Mouse (Mus musculus): Measurements from ENCODE around the gene Utrn. TPM values are rescaled to one million over a fixed set of nuclear protein-coding genes. Genes with fewer than 3 reads are reported as not detected.

Gene Utrn
- total and polyA plus RNA-seq, 3 experiments = 0.31 to 1.1 (median 0.67) TPM

- peaks cover 2% of the 10 kb centered on the region for H3K9me3 ChIP-seq (replicated peaks; ENCODE audit: low read length)
- H3K9ac ChIP-seq (ENCODE audit: insufficient read depth, low read depth) = no peak overlapping the region
- no peaks in the 10 kb centered on the region for H3K27me3 ChIP-seq (replicated peaks)
- no peak overlapping the region for H3K4me3 ChIP-seq (replicated peaks in 1 of 3; ENCODE audit: low read depth in 2 of 3, low read length in 2 of 3, poor library complexity in 1 of 3)
- H3K4me2 ChIP-seq (ENCODE audit: insufficient read depth, low read depth, poor library complexity, severe bottlenecking) = no peak overlapping the region
- dilution Hi-C loops (cut with MboI; ENCODE audit: extremely low pct_ligation_motif_present, extremely low pct_unique_long_range_greater_than_20kb, low sequenced_read_pairs) = no loop called here
- H3K27ac ChIP-seq (ENCODE audit: insufficient read depth, low read depth) = no peak overlapping the region
- no peaks in the 10 kb centered on the region for H3K79me2 ChIP-seq (replicated peaks; ENCODE audit: control insufficient read depth, extremely low read depth, insufficient read depth, poor library complexity, severe bottlenecking)
- DNase-seq (ENCODE audit: extremely low read depth) = no peak
- no peaks in the 10 kb centered on the region for H3K36me3 ChIP-seq (replicated peaks in 1 of 2; ENCODE audit: control insufficient read depth in 1 of 2, insufficient read depth in 1 of 2, low read length in 1 of 2)
- in situ Hi-C loops (cut with MboI; ENCODE audit: low pct_ligation_motif_present, low pct_unique_long_range_greater_than_20kb, low sequenced_read_pairs) = no loop called here
- 0 out of 4 replicates have a peak, but pooled peaks cover 0 to 2% of the 10 kb centered on the region in 2 experiments for H3K4me1 ChIP-seq (ENCODE audit: control insufficient read depth in 1 of 2, insufficient read depth in 2 of 2)
- TF ChIP-seq CHD2 (IDR thresholded peaks at IDR 0.05; ENCODE audit: low read length) (no peak), CTCF (conservative IDR thresholded peaks at IDR 0.05 in 1 of 2, IDR thresholded peaks at IDR 0.05 in 1 of 2; ENCODE audit: low read depth in 2 of 2, low read length in 2 of 2) (no peak), JUN (IDR thresholded peaks at IDR 0.05; ENCODE audit: insufficient read depth, low read depth, low read length) (no peak), MEF2A (IDR thresholded peaks at IDR 0.05; ENCODE audit: borderline replicate concordance, low read depth, low read length) (no peak), POLR2A (IDR thresholded peaks at IDR 0.05; ENCODE audit: low read depth, low read length) (no peak), JUND (conservative IDR thresholded peaks at IDR 0.05; ENCODE audit: low read depth, low read length) (no peak), GABPA (IDR thresholded peaks at IDR 0.05; ENCODE audit: insufficient replicate concordance, low read depth, low read length) (no peak), MXI1 (IDR thresholded peaks at IDR 0.05; ENCODE audit: low read depth, low read length) (no peak), ZKSCAN1 (IDR thresholded peaks at IDR 0.05; ENCODE audit: borderline replicate concordance, low read depth, low read length) (no peak)
Observed at GRCm38 (mm10) chr10:12848322-12849108, 20.6 kb downstream of the Utrn start.

GRCm38 (mm10) chr10:12842543-12842942 lies 26.6 kb downstream of the Utrn start:
- peaks cover 4 to 6% of the 10 kb centered on the region in 2 experiments for H3K4me1 ChIP-seq (ENCODE audit: control insufficient read depth in 1 of 2, insufficient read depth in 2 of 2)
- no peak overlapping the region for H3K9ac ChIP-seq (ENCODE audit: insufficient read depth, low read depth)
- no peak overlapping the region for H3K4me3 ChIP-seq (replicated peaks in 1 of 3; ENCODE audit: low read depth in 2 of 3, low read length in 2 of 3, poor library complexity in 1 of 3)
- no peaks in the 10 kb centered on the region for H3K36me3 ChIP-seq (replicated peaks in 1 of 2; ENCODE audit: control insufficient read depth in 1 of 2, insufficient read depth in 1 of 2, low read length in 1 of 2)
- no peaks in the 10 kb centered on the region for H3K9me3 ChIP-seq (replicated peaks; ENCODE audit: low read length)
- H3K79me2 ChIP-seq (replicated peaks; ENCODE audit: control insufficient read depth, extremely low read depth, insufficient read depth, poor library complexity, severe bottlenecking) = no peaks in the 10 kb centered on the region
- in situ Hi-C loops (cut with MboI; ENCODE audit: low pct_ligation_motif_present, low pct_unique_long_range_greater_than_20kb, low sequenced_read_pairs) (no loop called here), dilution Hi-C loops (cut with MboI; ENCODE audit: extremely low pct_ligation_motif_present, extremely low pct_unique_long_range_greater_than_20kb, low sequenced_read_pairs) (no loop called here)
- H3K27ac ChIP-seq (ENCODE audit: insufficient read depth, low read depth) = no peak overlapping the region
- H3K27me3 ChIP-seq (replicated peaks) = no peaks in the 10 kb centered on the region
- no peak overlapping the region for H3K4me2 ChIP-seq (ENCODE audit: insufficient read depth, low read depth, poor library complexity, severe bottlenecking)
- DNase-seq (ENCODE audit: extremely low read depth) = no peak
- TF ChIP-seq MAX (IDR thresholded peaks at IDR 0.05; ENCODE audit: low read length) (no peak), MXI1 (IDR thresholded peaks at IDR 0.05; ENCODE audit: low read depth, low read length) (no peak), NRF1 (IDR thresholded peaks at IDR 0.05; ENCODE audit: low read depth, low read length) (no peak)

GRCm38 (mm10) chr10:12841497-12841896 lies 27.7 kb downstream of the Utrn start:
- DNase-seq (ENCODE audit: extremely low read depth) = no peak
- Histone ChIP-seq H3K4me3 (replicated peaks in 1 of 3; ENCODE audit: low read depth in 2 of 3, low read length in 2 of 3, poor library complexity in 1 of 3) (no peak overlapping the region), H3K79me2 (replicated peaks; ENCODE audit: control insufficient read depth, extremely low read depth, insufficient read depth, poor library complexity, severe bottlenecking) (no peaks in the 10 kb centered on the region), H3K9me3 (replicated peaks; ENCODE audit: low read length) (no peaks in the 10 kb centered on the region), H3K36me3 (replicated peaks in 1 of 2; ENCODE audit: control insufficient read depth in 1 of 2, insufficient read depth in 1 of 2, low read length in 1 of 2) (no peaks in the 10 kb centered on the region), H3K4me1 (ENCODE audit: control insufficient read depth in 1 of 2, insufficient read depth in 2 of 2) (peaks cover 4 to 6% of the 10 kb centered on the region in 2 experiments), H3K4me2 (ENCODE audit: insufficient read depth, low read depth, poor library complexity, severe bottlenecking) (no peak overlapping the region), H3K9ac (ENCODE audit: insufficient read depth, low read depth) (no peak overlapping the region), H3K27ac (ENCODE audit: insufficient read depth, low read depth) (no peak overlapping the region), H3K27me3 (replicated peaks) (no peaks in the 10 kb centered on the region)
- dilution Hi-C loops (cut with MboI; ENCODE audit: extremely low pct_ligation_motif_present, extremely low pct_unique_long_range_greater_than_20kb, low sequenced_read_pairs) (no loop called here), in situ Hi-C loops (cut with MboI; ENCODE audit: low pct_ligation_motif_present, low pct_unique_long_range_greater_than_20kb, low sequenced_read_pairs) (no loop called here)
- no peak for TF ChIP-seq MYC (IDR thresholded peaks at IDR 0.05; ENCODE audit: low read depth, low read length)
